In the genomic region with DNA sequence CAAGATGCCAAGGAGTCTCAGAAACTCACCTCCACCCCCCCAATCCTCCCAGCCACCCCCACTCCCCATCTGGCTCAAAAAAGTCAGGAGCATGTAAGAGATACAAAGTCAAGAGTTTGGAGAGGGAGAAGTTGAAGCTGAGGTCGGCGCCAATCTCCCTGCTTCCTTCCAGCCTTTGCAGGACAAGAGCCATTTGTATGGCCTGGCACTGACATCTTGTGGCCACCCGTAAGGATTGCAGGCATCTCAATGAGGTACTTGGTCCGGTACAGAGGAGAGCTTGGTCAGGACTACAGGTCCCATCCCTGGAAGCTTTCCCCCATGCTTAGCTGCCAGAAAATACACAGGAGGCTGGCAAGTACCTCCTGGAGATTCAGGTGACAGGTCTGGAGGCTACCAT, we compare ENCODE assay signal across 8 mouse cellular contexts. TPM values are rescaled to one million over a fixed set of nuclear protein-coding genes. Genes with fewer than 3 reads are reported as not detected.
A peak's percentile ranks its signal among the peaks of the same experiment; 100 is the strongest.
DNase-seq lines count a peak whose midpoint lies in the region; ATAC-seq and TF ChIP-seq lines count a peak whose summit lies in the region.

No protein-coding gene starts in this region.

- 0% methylated on average over 4 of the region's 4 CpGs for WGBS in kidney, adult 2 months
- 2% methylated on average over 4 of the region's 4 CpGs for WGBS in limb, embryonic 14.5 days
- 2% methylated on average over 4 of the region's 4 CpGs for WGBS in olfactory bulb, adult 2 months

- TF ChIP-seq POLR2A in kidney, adult 2 months (IDR thresholded peaks at IDR 0.05; ENCODE audit: low read depth, low read length) = no peak
- TF ChIP-seq POLR2A in limb, embryonic 14.5 days (IDR thresholded peaks at IDR 0.05; ENCODE audit: borderline replicate concordance, extremely low read depth, insufficient read depth, insufficient read length) = no peak
- TF ChIP-seq POLR2A in olfactory bulb, adult 2 months (IDR thresholded peaks at IDR 0.05; ENCODE audit: insufficient read depth, low read depth, low read length) = no peak

- no peak overlapping the region for H3K27ac ChIP-seq in kidney, adult 2 months (ENCODE audit: insufficient read depth, low read depth, low read length)
- no peak overlapping the region for H3K27ac ChIP-seq in limb, embryonic 14.5 days (replicated peaks; ENCODE audit: low read depth, low read length)
- no peak overlapping the region for H3K27ac ChIP-seq in olfactory bulb, adult 2 months (ENCODE audit: insufficient read depth, low read depth, low read length)

- H3K4me1 ChIP-seq in kidney, adult 2 months (ENCODE audit: control insufficient read depth, insufficient read depth, low read length) = no peaks in the 10 kb centered on the region
- peaks cover 6% of the 10 kb centered on the region for H3K4me1 ChIP-seq in limb, embryonic 14.5 days (ENCODE audit: control insufficient read depth, insufficient read depth, low read length)
- peaks cover 5% of the 10 kb centered on the region for H3K4me1 ChIP-seq in olfactory bulb, adult 2 months (ENCODE audit: control insufficient read depth, insufficient read depth, low read length)

- no peaks in the 10 kb centered on the region for H3K27me3 ChIP-seq in kidney, adult 2 months (replicated peaks; ENCODE audit: control insufficient read depth, insufficient read depth, low read length)
- H3K27me3 ChIP-seq in limb, embryonic 14.5 days (ENCODE audit: control insufficient read depth, insufficient read depth, low read length) = no peaks in the 10 kb centered on the region; the same call in 1 of the 2 replicates

- no peak overlapping the region for H3K4me3 ChIP-seq in kidney, adult 2 months (ENCODE audit: insufficient read depth, low read depth, low read length)
- H3K4me3 ChIP-seq in limb, embryonic 14.5 days (replicated peaks; ENCODE audit: low read length) = no peak overlapping the region
- no peak overlapping the region for H3K4me3 ChIP-seq in olfactory bulb, adult 2 months (ENCODE audit: insufficient read depth, low read depth, low read length)

- ATAC-seq in limb, embryonic 14.5 days (ENCODE audit: low FRiP score, low read depth) = peak; percentile 56; the same call in 1 of the 2 replicates

- DNase-seq in 3134 (ENCODE audit: extremely low read depth, insufficient read length, low spot score) (peak; percentile 34), MEL-GATA-1-ER (ENCODE audit: extremely low read depth, low read depth) (peak; percentile 44)
- peak; percentile 85 to 86 for DNase-seq in cerebellum, postnatal 10 days
- peak; percentile 35 to 50 for DNase-seq in frontal cortex, postnatal 14 days (ENCODE audit: low spot score in 2 of 2)
- peak; percentile 81 for DNase-seq in kidney, adult 2 months
- peak; percentile 81 for DNase-seq in limb, embryonic 14.5 days (ENCODE audit: low spot score)
- DNase-seq in thymus, postnatal 4 days = peak; percentile 61

- H3K4me2 ChIP-seq in limb, embryonic 14.5 days (replicated peaks; ENCODE audit: low read depth, low read length, severe bottlenecking) = no peak overlapping the region

- peak; percentile 99 for TF ChIP-seq CTCF in kidney, adult 2 months (conservative IDR thresholded peaks at IDR 0.05; ENCODE audit: insufficient read depth, insufficient read length, low read depth, low read length)
- TF ChIP-seq CTCF in olfactory bulb, adult 2 months (IDR thresholded peaks at IDR 0.05; ENCODE audit: insufficient read depth, low read depth, low read length) = peak; percentile 75

- no peaks in the 10 kb centered on the region for H3K36me3 ChIP-seq in kidney, adult 2 months (ENCODE audit: control insufficient read depth, insufficient read depth, low read length)
- no peaks in the 10 kb centered on the region for H3K36me3 ChIP-seq in limb, embryonic 14.5 days (ENCODE audit: control insufficient read depth, insufficient read depth, low read length)

- no peaks in the 10 kb centered on the region for H3K9me3 ChIP-seq in limb, embryonic 14.5 days (ENCODE audit: control insufficient read depth, low read length)

- no peak overlapping the region for H3K9ac ChIP-seq in limb, embryonic 14.5 days (ENCODE audit: low read depth, low read length, severe bottlenecking)

RNA-seq across cellular contexts. Expression of a gene that starts 35.7 kb away (rescaled TPM):
- polyA plus RNA-seq in kidney, adult 2 months (2012; rRNA removed) = 10.5 and 31.1 TPM in 2 replicates
- 28.3 and 35.0 TPM in 2 replicates for polyA plus RNA-seq in limb, embryonic 14.5 days (2012; rRNA removed)
- 39.1 and 41.6 TPM in 2 replicates for polyA plus RNA-seq in limb, embryonic 14.5 days (2014; fragmentation: Nextera tagmentation; extraction: Ambion mirVana)
- not detected in 2 replicates for polyA plus RNA-seq in olfactory bulb, adult 2 months (2012; ENCODE audit: insufficient read depth, insufficient read length, low replicate concordance, missing spikeins)

Comparison
In these comparisons a context has a peak if more than half of its experiments do, and no peak if none do; other contexts are left out.
1. DNase-seq: peak in every context shown above with its lines; median percentile 86 in cerebellum, postnatal 10 days; 81 in kidney, adult 2 months; 81 in limb, embryonic 14.5 days; 61 in thymus, postnatal 4 days; 44 in MEL-GATA-1-ER; 42 in frontal cortex, postnatal 14 days; 34 in 3134.